Mouse (Mus musculus): ENCODE data around the gene Ralbp1. TPM values are rescaled to one million over a fixed set of nuclear protein-coding genes. Genes with fewer than 3 reads are reported as not detected.

The Ralbp1 gene
- total and polyA plus RNA-seq, 3 experiments: 53.2 to 69.6 TPM; not detected in 1

- Histone ChIP-seq H3K4me1 (ENCODE audit: control insufficient read depth in 1 of 2, insufficient read depth in 2 of 2, low read length in 2 of 2) (no peaks in the 10 kb centered on the region), H3K79me2 (ENCODE audit: control insufficient read depth, insufficient read depth, low read length, poor library complexity) (no peaks in the 10 kb centered on the region), H3K27me3 (ENCODE audit: control insufficient read depth in 1 of 2, insufficient read depth in 2 of 2, low read length in 2 of 2) (no peaks in the 10 kb centered on the region), H3K9ac (ENCODE audit: control insufficient read depth, low read depth, low read length, poor library complexity, severe bottlenecking) (no peak overlapping the region), H3K36me3 (ENCODE audit: control insufficient read depth in 1 of 2, insufficient read depth in 2 of 2, low read length in 2 of 2) (no peaks in the 10 kb centered on the region; a peak in 1 of 4 replicates), H3K27ac (ENCODE audit: control insufficient read depth, low read depth, low read length) (no peak overlapping the region), H3K9me3 (replicated peaks; ENCODE audit: insufficient read depth, low read length) (no peaks in the 10 kb centered on the region), H3K4me3 (ENCODE audit: control insufficient read depth in 1 of 2, insufficient read depth in 1 of 2, low read depth in 2 of 2, low read length in 2 of 2) (no peak overlapping the region)
- DNase-seq (ENCODE audit: low read depth, low spot score): no peak
- no peak for TF ChIP-seq MAFK (IDR thresholded peaks at IDR 0.05; ENCODE audit: borderline replicate concordance, low read depth, low read length)
- no peak for TF ChIP-seq SIN3A (IDR thresholded peaks at IDR 0.05; ENCODE audit: low read length)
- TF ChIP-seq TCF12 (IDR thresholded peaks at IDR 0.05; ENCODE audit: low read depth, low read length): no peak
- TF ChIP-seq CTCF (IDR thresholded peaks at IDR 0.05 in 2 of 3, conservative IDR thresholded peaks at IDR 0.05 in 1 of 3; ENCODE audit: control insufficient read depth in 1 of 3, insufficient read depth in 1 of 3, low read depth in 2 of 3, low read length in 3 of 3, poor library complexity in 1 of 3, severe bottlenecking in 1 of 3): no peak
- no peak for TF ChIP-seq KAT2A (conservative IDR thresholded peaks at IDR 0.05; ENCODE audit: low read depth, low read length)
Measured at GRCm38 (mm10) chr17:65930960-65931359, 45.4 kb upstream of the Ralbp1 start.

DNA sequence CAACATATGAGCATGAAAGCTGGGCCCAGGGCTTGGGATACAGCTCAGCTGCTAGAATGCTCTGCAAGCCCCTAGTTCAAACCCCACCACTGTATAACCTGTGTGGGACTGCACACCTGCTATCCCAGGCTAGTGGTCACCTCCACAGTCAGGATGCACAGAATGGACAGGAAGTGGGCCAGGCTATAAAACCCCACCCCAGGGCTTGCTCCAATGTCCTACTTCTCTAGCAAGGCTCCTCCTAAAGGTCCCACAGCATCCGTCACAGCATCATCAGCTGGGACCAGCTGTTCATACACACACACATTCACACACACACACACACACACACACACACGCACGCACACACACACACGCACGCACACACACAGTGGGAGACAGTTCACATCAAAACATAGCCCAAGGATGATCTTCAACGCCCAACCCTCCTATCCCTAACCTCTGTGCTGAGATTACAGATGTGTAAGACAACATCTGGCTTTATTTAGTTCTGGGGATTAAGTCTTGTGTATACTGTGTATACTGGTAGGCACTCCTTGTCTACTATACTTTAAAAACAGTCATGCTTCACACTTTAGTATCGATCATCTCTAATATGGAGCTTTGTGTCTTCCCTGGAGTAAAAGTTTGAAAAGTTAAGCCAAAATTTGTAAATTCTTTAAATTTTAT lies 44.7 kb upstream of the Ralbp1 start:
- Histone ChIP-seq H3K9me3 (replicated peaks; ENCODE audit: insufficient read depth, low read length) (no peaks in the 10 kb centered on the region), H3K36me3 (ENCODE audit: control insufficient read depth in 1 of 2, insufficient read depth in 2 of 2, low read length in 2 of 2) (peaks cover 0 to 4% of the 10 kb centered on the region in 2 experiments; a peak in 1 of 4 replicates), H3K27me3 (ENCODE audit: control insufficient read depth in 1 of 2, insufficient read depth in 2 of 2, low read length in 2 of 2) (no peaks in the 10 kb centered on the region), H3K4me3 (ENCODE audit: control insufficient read depth in 1 of 2, insufficient read depth in 1 of 2, low read depth in 2 of 2, low read length in 2 of 2) (no peak overlapping the region), H3K4me1 (ENCODE audit: control insufficient read depth in 1 of 2, insufficient read depth in 2 of 2, low read length in 2 of 2) (no peaks in the 10 kb centered on the region), H3K79me2 (ENCODE audit: control insufficient read depth, insufficient read depth, low read length, poor library complexity) (no peaks in the 10 kb centered on the region), H3K27ac (ENCODE audit: control insufficient read depth, low read depth, low read length) (no peak overlapping the region), H3K9ac (ENCODE audit: control insufficient read depth, low read depth, low read length, poor library complexity, severe bottlenecking) (no peak overlapping the region)
- TF ChIP-seq POLR2AphosphoS5 (IDR thresholded peaks at IDR 0.05; ENCODE audit: borderline replicate concordance, low read depth, low read length) (no peak), BHLHE40 (IDR thresholded peaks at IDR 0.05; ENCODE audit: borderline replicate concordance, low read depth, low read length) (no peak)
- DNase-seq (ENCODE audit: low read depth, low spot score): no peak

GRCm38 (mm10) chr17:65929319-65929978 lies 43.9 kb upstream of the Ralbp1 start:
- H3K36me3 ChIP-seq (ENCODE audit: control insufficient read depth in 1 of 2, insufficient read depth in 2 of 2, low read length in 2 of 2): peaks cover 0 to 4% of the 10 kb centered on the region in 2 experiments; a peak in 1 of 4 replicates
- no peak overlapping the region for H3K4me3 ChIP-seq (ENCODE audit: control insufficient read depth in 1 of 2, insufficient read depth in 1 of 2, low read depth in 2 of 2, low read length in 2 of 2)
- H3K27ac ChIP-seq (ENCODE audit: control insufficient read depth, low read depth, low read length): no peak overlapping the region
- TF ChIP-seq TBP (IDR thresholded peaks at IDR 0.05; ENCODE audit: low read depth, low read length): no peak
- TF ChIP-seq CTCF (IDR thresholded peaks at IDR 0.05 in 2 of 3, conservative IDR thresholded peaks at IDR 0.05 in 1 of 3; ENCODE audit: control insufficient read depth in 1 of 3, insufficient read depth in 1 of 3, low read depth in 2 of 3, low read length in 3 of 3, poor library complexity in 1 of 3, severe bottlenecking in 1 of 3): no peak
- TF ChIP-seq ZKSCAN1 (IDR thresholded peaks at IDR 0.05; ENCODE audit: low read depth, low read length): no peak
- TF ChIP-seq TCF12 (IDR thresholded peaks at IDR 0.05; ENCODE audit: low read depth, low read length): no peak
- TF ChIP-seq MEF2A (IDR thresholded peaks at IDR 0.05; ENCODE audit: extremely low read depth, insufficient replicate concordance, low read depth, low read length, poor library complexity, severe bottlenecking): no peak
- TF ChIP-seq MYB (IDR thresholded peaks at IDR 0.05; ENCODE audit: low read depth, low read length): no peak
- no peak for TF ChIP-seq ZNF384 (IDR thresholded peaks at IDR 0.05; ENCODE audit: low read depth, low read length)
- TF ChIP-seq MXI1 (IDR thresholded peaks at IDR 0.05; ENCODE audit: low read depth, low read length): no peak
- TF ChIP-seq CHD1 (IDR thresholded peaks at IDR 0.05; ENCODE audit: low read depth, low read length): no peak
- TF ChIP-seq ELF1 (IDR thresholded peaks at IDR 0.05; ENCODE audit: low read depth, low read length): no peak
- no peak for TF ChIP-seq SIN3A (IDR thresholded peaks at IDR 0.05; ENCODE audit: low read length)
- no peak for TF ChIP-seq POLR2AphosphoS5 (IDR thresholded peaks at IDR 0.05; ENCODE audit: borderline replicate concordance, low read depth, low read length)
- TF ChIP-seq POLR2A (IDR thresholded peaks at IDR 0.05; ENCODE audit: control insufficient read depth in 1 of 2, insufficient read depth in 1 of 2, low read depth in 1 of 2, low read length in 2 of 2, poor library complexity in 1 of 2): no peak
- no peak for TF ChIP-seq USF1 (IDR thresholded peaks at IDR 0.05; ENCODE audit: low read depth, low read length)
- no peaks in the 10 kb centered on the region for H3K79me2 ChIP-seq (ENCODE audit: control insufficient read depth, insufficient read depth, low read length, poor library complexity)
- no peaks in the 10 kb centered on the region for H3K27me3 ChIP-seq (ENCODE audit: control insufficient read depth in 1 of 2, insufficient read depth in 2 of 2, low read length in 2 of 2)
- H3K9me3 ChIP-seq (replicated peaks; ENCODE audit: insufficient read depth, low read length): no peaks in the 10 kb centered on the region
- DNase-seq (ENCODE audit: low read depth, low spot score): no peak
- no peaks in the 10 kb centered on the region for H3K4me1 ChIP-seq (ENCODE audit: control insufficient read depth in 1 of 2, insufficient read depth in 2 of 2, low read length in 2 of 2)
- H3K9ac ChIP-seq (ENCODE audit: control insufficient read depth, low read depth, low read length, poor library complexity, severe bottlenecking): no peak overlapping the region
